Mouse (Mus musculus): ENCODE measurements around the gene Hook2. TPM values are rescaled to one million over a fixed set of nuclear protein-coding genes. Genes with fewer than 3 reads are reported as not detected.
A peak's percentile ranks its signal among the peaks of the same experiment; 100 is the strongest.

The Hook2 gene
- polyA plus RNA-seq, 1 experiment from 2014 or later: 25.8 TPM

GRCm38 (mm10) chr8:85025098-85025932, 34.9 kb downstream of the Hook2 start, which contains the start of gene Asna1:
Asna1 (minus strand) TSS chr8:85025281.
- Histone ChIP-seq H3K36me3 (ENCODE audit: control insufficient read depth, insufficient read depth, low read length) (peaks cover 47% of the 10 kb centered on the region), H3K9me3 (ENCODE audit: control insufficient read depth, low read length) (no peaks in the 10 kb centered on the region), H3K4me3 (replicated peaks; ENCODE audit: low read depth, low read length) (peak within 1 kb of the TSS; percentile 89), H3K9ac (replicated peaks; ENCODE audit: low read length) (peak within 1 kb of the TSS; percentile 70), H3K27me3 (ENCODE audit: control insufficient read depth, insufficient read depth, low read length) (no peaks in the 10 kb centered on the region), H3K4me1 (ENCODE audit: control insufficient read depth, insufficient read depth, low read length) (peaks cover 36% of the 10 kb centered on the region), H3K27ac (replicated peaks; ENCODE audit: low read depth, low read length) (peak within 1 kb of the TSS; percentile 55), H3K4me2 (ENCODE audit: low read length) (peak within 1 kb of the TSS; percentile 90)
- ATAC-seq (ENCODE audit: low FRiP score, low TSS enrichment): peak; percentile 87
- WGBS: 6% methylated on average over 30 of the region's 30 CpGs
- peak; percentile 93 for DNase-seq

GRCm38 (mm10) chr8:85026670-85027515, 36.5 kb downstream of the Hook2 start, which contains the start of gene Trir:
Trir (plus strand) TSS chr8:85026823.
- under 1% methylated on average over 71 of the region's 75 CpGs for WGBS
- H3K4me2 ChIP-seq (ENCODE audit: low read length): peak within 1 kb of the TSS; percentile 90

GRCm38 (mm10) chr8:85027516-85027855, 37.1 kb downstream of the Hook2 start:
- peak; percentile 32 for DNase-seq
- WGBS: 1% methylated on average over 13 of the region's 13 CpGs
- Histone ChIP-seq H3K27me3 (ENCODE audit: control insufficient read depth, insufficient read depth, low read length) (no peaks in the 10 kb centered on the region), H3K9ac (replicated peaks; ENCODE audit: low read length) (peak overlapping the region; percentile 96), H3K36me3 (ENCODE audit: control insufficient read depth, insufficient read depth, low read length) (peaks cover 44% of the 10 kb centered on the region), H3K4me3 (replicated peaks; ENCODE audit: low read depth, low read length) (peak overlapping the region; percentile 99), H3K27ac (replicated peaks; ENCODE audit: low read depth, low read length) (peak overlapping the region; percentile 85), H3K4me1 (ENCODE audit: control insufficient read depth, insufficient read depth, low read length) (peaks cover 36% of the 10 kb centered on the region), H3K4me2 (ENCODE audit: low read length) (peak overlapping the region; percentile 90), H3K9me3 (ENCODE audit: control insufficient read depth, low read length) (no peaks in the 10 kb centered on the region)
- no peak for ATAC-seq (ENCODE audit: low FRiP score, low TSS enrichment)

More at GRCm38 (mm10) chr8:85026670-85027515, 36.5 kb downstream of the Hook2 start, which contains the start of gene Trir:
- Histone ChIP-seq H3K36me3 (ENCODE audit: control insufficient read depth, insufficient read depth, low read length) (peaks cover 45% of the 10 kb centered on the region), H3K9ac (replicated peaks; ENCODE audit: low read length) (peak within 1 kb of the TSS; percentile 96), H3K27ac (replicated peaks; ENCODE audit: low read depth, low read length) (peak within 1 kb of the TSS; percentile 85), H3K4me1 (ENCODE audit: control insufficient read depth, insufficient read depth, low read length) (peaks cover 36% of the 10 kb centered on the region), H3K9me3 (ENCODE audit: control insufficient read depth, low read length) (no peaks in the 10 kb centered on the region), H3K27me3 (ENCODE audit: control insufficient read depth, insufficient read depth, low read length) (no peaks in the 10 kb centered on the region), H3K4me3 (replicated peaks; ENCODE audit: low read depth, low read length) (peak within 1 kb of the TSS; percentile 99)
- peak; percentile 98 for DNase-seq
- peak; percentile 80 for ATAC-seq (ENCODE audit: low FRiP score, low TSS enrichment)

- no peak for ATAC-seq (ENCODE audit: low FRiP score, low TSS enrichment)
- H3K9ac ChIP-seq (replicated peaks; ENCODE audit: low read length): peak overlapping the region; percentile 96
- 29% methylated on average over 2 of the region's 2 CpGs for WGBS
- H3K4me2 ChIP-seq (ENCODE audit: low read length): peak overlapping the region; percentile 90
- H3K36me3 ChIP-seq (ENCODE audit: control insufficient read depth, insufficient read depth, low read length): peaks cover 47% of the 10 kb centered on the region
- H3K4me1 ChIP-seq (ENCODE audit: control insufficient read depth, insufficient read depth, low read length): peaks cover 36% of the 10 kb centered on the region
- DNase-seq: peak; percentile 38
- H3K9me3 ChIP-seq (ENCODE audit: control insufficient read depth, low read length): no peaks in the 10 kb centered on the region
- peak overlapping the region; percentile 99 for H3K4me3 ChIP-seq (replicated peaks; ENCODE audit: low read depth, low read length)
- H3K27ac ChIP-seq (replicated peaks; ENCODE audit: low read depth, low read length): no peak overlapping the region
- no peaks in the 10 kb centered on the region for H3K27me3 ChIP-seq (ENCODE audit: control insufficient read depth, insufficient read depth, low read length)
These were observed 37.5 kb downstream of the Hook2 start for GRCm38 (mm10) chr8:85027922-85028321.

- no peak overlapping the region for H3K9ac ChIP-seq (replicated peaks; ENCODE audit: low read length)
- peak overlapping the region; percentile 90 for H3K4me2 ChIP-seq (ENCODE audit: low read length)
- H3K27me3 ChIP-seq (ENCODE audit: control insufficient read depth, insufficient read depth, low read length): no peaks in the 10 kb centered on the region
- ATAC-seq (ENCODE audit: low FRiP score, low TSS enrichment): no peak
- H3K4me3 ChIP-seq (replicated peaks; ENCODE audit: low read depth, low read length): peak overlapping the region; percentile 99; the same call in 1 of the 2 replicates
- DNase-seq: no peak
- H3K4me1 ChIP-seq (ENCODE audit: control insufficient read depth, insufficient read depth, low read length): peaks cover 31% of the 10 kb centered on the region
- H3K9me3 ChIP-seq (ENCODE audit: control insufficient read depth, low read length): no peaks in the 10 kb centered on the region
- WGBS: 94% methylated on average over 14 of the region's 14 CpGs
- H3K36me3 ChIP-seq (ENCODE audit: control insufficient read depth, insufficient read depth, low read length): peaks cover 46% of the 10 kb centered on the region
- no peak overlapping the region for H3K27ac ChIP-seq (replicated peaks; ENCODE audit: low read depth, low read length)
These were observed 38.9 kb downstream of the Hook2 start for GRCm38 (mm10) chr8:85029271-85029670.

GRCm38 (mm10) chr8:85032622-85033311, 42.4 kb downstream of the Hook2 start:
- 88% methylated on average over 4 of the region's 4 CpGs for WGBS

GRCm38 (mm10) chr8:85033867-85034266, 43.5 kb downstream of the Hook2 start:
- peaks cover 25% of the 10 kb centered on the region for H3K4me1 ChIP-seq (ENCODE audit: control insufficient read depth, insufficient read depth, low read length)
- no peaks in the 10 kb centered on the region for H3K27me3 ChIP-seq (ENCODE audit: control insufficient read depth, insufficient read depth, low read length)
- no peak overlapping the region for H3K4me3 ChIP-seq (replicated peaks; ENCODE audit: low read depth, low read length)
- 68% methylated on average over 1 of the region's 1 CpGs for WGBS
- H3K9ac ChIP-seq (replicated peaks; ENCODE audit: low read length): no peak overlapping the region
- H3K36me3 ChIP-seq (ENCODE audit: control insufficient read depth, insufficient read depth, low read length): peaks cover 46% of the 10 kb centered on the region
- no peak overlapping the region for H3K27ac ChIP-seq (replicated peaks; ENCODE audit: low read depth, low read length)
- no peaks in the 10 kb centered on the region for H3K9me3 ChIP-seq (ENCODE audit: control insufficient read depth, low read length)
- H3K4me2 ChIP-seq (ENCODE audit: low read length): no peak overlapping the region
- DNase-seq: no peak
- ATAC-seq (ENCODE audit: low FRiP score, low TSS enrichment): no peak

More at GRCm38 (mm10) chr8:85032622-85033311, 42.4 kb downstream of the Hook2 start:
- H3K27me3 ChIP-seq (ENCODE audit: control insufficient read depth, insufficient read depth, low read length): no peaks in the 10 kb centered on the region
- no peaks in the 10 kb centered on the region for H3K9me3 ChIP-seq (ENCODE audit: control insufficient read depth, low read length)
- H3K4me3 ChIP-seq (replicated peaks; ENCODE audit: low read depth, low read length): no peak overlapping the region
- DNase-seq (no peak), ATAC-seq (ENCODE audit: low FRiP score, low TSS enrichment) (no peak)
- H3K36me3 ChIP-seq (ENCODE audit: control insufficient read depth, insufficient read depth, low read length): peaks cover 46% of the 10 kb centered on the region
- peaks cover 28% of the 10 kb centered on the region for H3K4me1 ChIP-seq (ENCODE audit: control insufficient read depth, insufficient read depth, low read length)
- no peak overlapping the region for H3K27ac ChIP-seq (replicated peaks; ENCODE audit: low read depth, low read length)
- no peak overlapping the region for H3K9ac ChIP-seq (replicated peaks; ENCODE audit: low read length)
- H3K4me2 ChIP-seq (ENCODE audit: low read length): no peak overlapping the region

- H3K27me3 ChIP-seq (ENCODE audit: control insufficient read depth, insufficient read depth, low read length): no peaks in the 10 kb centered on the region
- DNase-seq: peak; percentile 89
- no peak overlapping the region for H3K27ac ChIP-seq (replicated peaks; ENCODE audit: low read depth, low read length)
- peak overlapping the region; percentile 98 for H3K4me2 ChIP-seq (ENCODE audit: low read length)
- H3K9me3 ChIP-seq (ENCODE audit: control insufficient read depth, low read length): no peaks in the 10 kb centered on the region
- H3K4me3 ChIP-seq (replicated peaks; ENCODE audit: low read depth, low read length): peak overlapping the region; percentile 81
- peaks cover 39% of the 10 kb centered on the region for H3K36me3 ChIP-seq (ENCODE audit: control insufficient read depth, insufficient read depth, low read length)
- no peak for ATAC-seq (ENCODE audit: low FRiP score, low TSS enrichment)
- no peak overlapping the region for H3K9ac ChIP-seq (replicated peaks; ENCODE audit: low read length)
- H3K4me1 ChIP-seq (ENCODE audit: control insufficient read depth, insufficient read depth, low read length): peaks cover 24% of the 10 kb centered on the region
- WGBS: 2% methylated on average over 13 of the region's 13 CpGs
These were observed 44.4 kb downstream of the Hook2 start for GRCm38 (mm10) chr8:85034764-85035163.
